Mouse (Mus musculus) mammary gland, adult 2 months (tissue): Measurements from ENCODE around the gene Tiam2. TPM values are rescaled to one million over a fixed set of nuclear protein-coding genes. Genes with fewer than 3 reads are reported as not detected.

Experiments
- polyA plus RNA-seq: library from polyadenylated mRNA; depleted of rRNA; stranded (reverse); fragments of >200 nt; gene quantifications from 2 replicates; pipeline ENCODE4 v1.2.3, GENCODE M21; 2012; ENCODE audit warnings: low replicate concordance; rRNA removed

Gene Tiam2
- polyA plus RNA-seq, result 0.92 and 1.4 TPM in 2 replicates

DNA sequence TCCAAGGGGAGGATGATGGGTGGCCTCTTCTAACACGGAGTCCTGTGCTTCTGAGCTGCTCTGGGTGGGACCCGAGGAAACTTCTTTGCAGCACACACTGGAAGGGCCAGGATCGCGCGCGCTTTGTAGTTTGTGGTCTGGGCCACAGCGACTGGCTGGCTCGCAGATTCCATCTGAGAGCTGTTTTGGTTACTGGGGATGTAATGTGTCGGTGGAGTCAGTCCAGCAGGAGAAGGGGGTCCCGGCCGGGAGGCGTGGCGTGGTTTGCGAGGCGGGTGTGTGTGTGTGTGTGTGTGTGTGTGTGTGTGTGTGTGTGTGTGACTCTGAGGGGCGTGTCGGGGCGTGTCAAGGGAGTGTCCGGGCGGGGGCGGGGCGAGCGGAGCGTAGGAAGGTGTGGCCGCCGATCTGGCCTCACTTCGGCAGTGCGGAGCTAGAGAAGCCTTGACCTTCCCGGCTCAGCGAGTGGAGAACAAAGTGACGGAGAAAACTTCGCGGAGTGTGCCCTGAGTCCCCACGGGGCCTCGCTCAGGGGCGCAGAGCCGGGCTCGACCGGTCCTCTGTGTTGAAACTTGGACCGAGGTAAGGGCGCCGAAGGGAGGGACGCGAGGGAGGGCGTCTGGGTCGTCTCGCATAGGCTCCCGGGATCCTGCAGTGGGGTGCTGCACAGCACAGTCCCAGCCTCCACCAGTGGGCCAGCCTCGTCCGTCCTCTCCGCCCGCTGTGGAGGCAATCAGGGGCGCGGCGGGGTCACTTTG, at the start of gene Tiam2:
Tiam2 (plus strand) TSS at position 426 of the 755 bp plus-strand sequence.

DNA sequence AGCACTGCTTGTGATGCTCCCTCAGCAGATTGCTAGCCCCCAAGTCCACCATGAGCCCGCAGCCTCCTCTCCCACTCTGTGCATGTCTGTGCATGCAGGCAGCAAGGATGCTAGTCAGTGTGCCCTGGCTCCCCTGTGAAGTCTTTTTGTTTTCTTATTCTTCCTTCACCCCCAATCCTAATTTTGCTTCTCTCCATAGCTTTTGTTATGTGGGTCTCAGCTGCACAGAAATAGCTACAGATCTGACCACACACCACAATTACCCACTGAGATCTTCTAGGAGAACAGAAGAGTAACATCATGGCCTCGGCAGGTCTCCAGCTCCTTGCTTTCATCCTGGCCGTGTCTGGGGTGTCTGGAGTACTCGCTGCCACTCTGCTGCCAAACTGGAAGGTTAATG, 205.9 kb downstream of the Tiam2 start, which contains the start of gene Cldn20:
Cldn20 (plus strand) TSS at position 301 of the 400 bp plus-strand sequence.

DNA sequence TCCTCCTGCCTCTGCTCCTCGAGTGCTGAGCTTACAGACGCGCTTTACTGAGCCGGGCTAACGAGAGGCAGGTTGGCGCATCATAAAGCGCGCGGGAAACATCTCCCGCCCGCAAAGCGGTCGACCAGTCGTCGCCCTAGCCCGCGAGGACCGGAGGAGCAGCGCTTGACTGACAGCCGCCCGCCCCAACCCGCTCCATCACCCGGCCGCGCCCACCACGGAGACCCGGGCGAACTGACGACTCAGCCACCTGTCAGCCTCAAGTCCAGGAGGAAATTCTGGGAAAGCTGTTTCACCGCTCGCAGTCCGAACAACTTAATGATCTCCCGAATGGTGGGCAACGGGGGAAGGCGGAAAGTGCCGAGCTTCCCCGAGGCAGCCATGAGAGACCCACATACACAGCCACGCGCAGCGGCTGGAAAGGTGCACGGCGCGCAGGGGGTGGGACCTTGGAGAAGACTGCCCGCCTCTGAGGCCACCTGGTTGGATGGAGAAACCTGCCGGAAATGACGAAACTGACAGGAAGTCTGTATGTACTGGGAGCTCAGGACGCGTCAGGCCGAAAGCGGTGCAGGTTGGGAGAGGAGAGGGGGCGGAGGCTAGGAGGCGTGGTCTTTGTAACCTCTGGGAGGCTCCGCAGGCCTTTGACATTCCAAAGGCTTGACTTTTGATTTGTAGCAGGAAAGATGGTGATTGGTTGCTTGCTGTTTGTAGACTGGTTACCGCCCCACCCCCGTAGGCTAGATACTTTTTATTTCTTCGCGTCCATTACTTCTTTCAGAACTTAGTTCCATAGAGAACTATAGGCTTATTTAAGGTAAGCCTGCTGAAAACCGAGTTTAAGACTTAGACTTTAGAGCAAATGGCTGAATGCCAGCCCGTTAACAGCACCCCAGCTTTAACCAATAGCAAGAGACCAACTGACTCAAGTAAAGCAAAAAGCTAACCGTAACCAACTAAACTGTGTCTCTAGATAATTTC, 231.2 kb downstream of the Tiam2 start, which contains the start of gene Tfb1m:
Tfb1m (minus strand) TSS at position 451 of the 981 bp plus-strand sequence.

Other genes starting within 250 kb of the Tiam2 start
- gene Scaf8, start 211.6 kb upstream of the Tiam2 start, polyA plus RNA-seq, result 27.7 and 29.9 TPM in 2 replicates
- 0.24 TPM in 1 of 2 replicates, not detected in the other for gene Cldn20, start 206.0 kb downstream of the Tiam2 start, polyA plus RNA-seq
- 0.84 and 3.6 TPM in 2 replicates for gene Tfb1m, start 231.2 kb downstream of the Tiam2 start, polyA plus RNA-seq